Mouse (Mus musculus) thymus, adult 2 months (tissue): ENCODE measurements around the gene Mdh2. TPM values are rescaled to one million over a fixed set of nuclear protein-coding genes. Genes with fewer than 3 reads are reported as not detected.

Source experiments
- DNase-seq: peaks from one replicate; pipeline ENCODE4 v3.0.0; 2021
- H3K27ac ChIP-seq: fragments of 200-500 bp; 2 replicates; pipeline ENCODE4 v1.5.1; 2012; ENCODE audit warnings: low read length, control low read depth; ENCODE audit not compliant: control insufficient read depth, insufficient read depth
- H3K27me3 ChIP-seq: fragments of 200-500 bp; 2 replicates; pipeline ENCODE4 v1.6.1; 2012; ENCODE audit warnings: mild to moderate bottlenecking, low read length, moderate library complexity, mixed read lengths; ENCODE audit not compliant: control insufficient read depth, insufficient read depth
- H3K36me3 ChIP-seq: fragments of 200-500 bp; 2 replicates; pipeline ENCODE4 v1.6.1; 2012; ENCODE audit warnings: mild to moderate bottlenecking, low read length, moderate library complexity; ENCODE audit not compliant: control insufficient read depth, insufficient read depth
- H3K4me1 ChIP-seq: fragments of 200-500 bp; replicated peaks from 2 replicates; pipeline ENCODE4 v1.6.1; 2012; ENCODE audit warnings: low read length; ENCODE audit not compliant: control insufficient read depth, insufficient read depth
- H3K4me3 ChIP-seq: fragments of 200-500 bp; 2 replicates; pipeline ENCODE4 v1.5.1; 2012; ENCODE audit warnings: mild to moderate bottlenecking, low read length, control low read depth, moderate library complexity; ENCODE audit not compliant: control insufficient read depth, insufficient read depth
- CTCF ChIP-seq: fragments of 200-500 bp; IDR thresholded peaks from 2 replicates; pipeline ENCODE4 v1.5.1; 2012; ENCODE audit warnings: mild to moderate bottlenecking, control low read depth, low read length, moderate library complexity, borderline replicate concordance; ENCODE audit not compliant: control insufficient read depth, poor library complexity, insufficient read depth; ENCODE audit errors: extremely low read depth
- POLR2A ChIP-seq: fragments of 200-500 bp; IDR thresholded peaks from 2 replicates; pipeline ENCODE4 v1.6.1; 2012; ENCODE audit warnings: mild to moderate bottlenecking, low read length, control low read depth, moderate library complexity; ENCODE audit not compliant: control insufficient read depth, poor library complexity, insufficient read depth; ENCODE audit errors: extremely low read depth
- WGBS: fragments of 180-500 bp; shearing (Covaris S2); methylation state at CpG from one replicate; pipeline ENCODE4 v1.1.7; 2018; 5-methylcytosine and 5-hydroxymethylcytosine counted together
- polyA plus RNA-seq: library from polyadenylated mRNA; depleted of rRNA; stranded (reverse); fragments of >200 nt; gene quantifications from 2 replicates; pipeline ENCODE4 v1.2.3, GENCODE M21; 2012

The Mdh2 gene
- polyA plus RNA-seq, 1 experiment, result 638 TPM

- no peaks in the 10 kb centered on the region for H3K27me3 ChIP-seq
- H3K36me3 ChIP-seq, result peaks cover 42% of the 10 kb centered on the region
- no peaks in the 10 kb centered on the region for H3K4me1 ChIP-seq
- H3K27ac ChIP-seq, result no peak overlapping the region
- no peak overlapping the region for H3K4me3 ChIP-seq
- DNase-seq, result no peak
- 95% methylated on average over 42 of the region's 42 CpGs for WGBS
- TF ChIP-seq CTCF (no peak), POLR2A (no peak)
Measured at GRCm38 (mm10) chr5:135734057-135734680, 44.1 kb upstream of the Mdh2 start.

- no peak for DNase-seq
- TF ChIP-seq POLR2A (no peak), CTCF (no peak)
- WGBS, result 92% methylated on average over 13 of the region's 13 CpGs
Measured at GRCm38 (mm10) chr5:135735741-135736140, 42.5 kb upstream of the Mdh2 start.

GRCm38 (mm10) chr5:135736544-135736943 lies 41.7 kb upstream of the Mdh2 start:
- Histone ChIP-seq H3K4me3 (no peak overlapping the region), H3K4me1 (no peaks in the 10 kb centered on the region), H3K36me3 (peaks cover 28% of the 10 kb centered on the region), H3K27me3 (no peaks in the 10 kb centered on the region), H3K27ac (no peak overlapping the region)
- TF ChIP-seq POLR2A (no peak), CTCF (no peak)
- 98% methylated on average over 16 of the region's 16 CpGs for WGBS
- DNase-seq, result no peak

More at GRCm38 (mm10) chr5:135735741-135736140, 42.5 kb upstream of the Mdh2 start:
- Histone ChIP-seq H3K36me3 (peaks cover 28% of the 10 kb centered on the region), H3K27ac (no peak overlapping the region), H3K27me3 (no peaks in the 10 kb centered on the region), H3K4me1 (no peaks in the 10 kb centered on the region), H3K4me3 (no peak overlapping the region)

- H3K27me3 ChIP-seq, result no peaks in the 10 kb centered on the region
- H3K4me3 ChIP-seq, result no peak overlapping the region
- 90% methylated on average over 7 of the region's 7 CpGs for WGBS
- DNase-seq, result no peak
- peaks cover 24% of the 10 kb centered on the region for H3K36me3 ChIP-seq
- no peaks in the 10 kb centered on the region for H3K4me1 ChIP-seq
- no peak for TF ChIP-seq POLR2A
- TF ChIP-seq CTCF, result no peak; the same call in 1 of the 2 replicates
- no peak overlapping the region for H3K27ac ChIP-seq
Measured at GRCm38 (mm10) chr5:135737154-135737553, 41.1 kb upstream of the Mdh2 start.

- TF ChIP-seq CTCF (no peak), POLR2A (no peak)
- H3K4me3 ChIP-seq, result no peak overlapping the region
- H3K4me1 ChIP-seq, result peaks cover 2% of the 10 kb centered on the region
- H3K27me3 ChIP-seq, result no peaks in the 10 kb centered on the region
- H3K36me3 ChIP-seq, result peaks cover 14% of the 10 kb centered on the region
- DNase-seq, result no peak
- H3K27ac ChIP-seq, result no peak overlapping the region
- WGBS, result 81% methylated on average over 6 of the region's 6 CpGs
Measured at GRCm38 (mm10) chr5:135738266-135738665, 40.0 kb upstream of the Mdh2 start.

- no peak for DNase-seq
- WGBS, result 77% methylated on average over 10 of the region's 10 CpGs
- Histone ChIP-seq H3K4me1 (peaks cover 9% of the 10 kb centered on the region), H3K4me3 (no peak overlapping the region), H3K27ac (no peak overlapping the region), H3K36me3 (no peaks in the 10 kb centered on the region), H3K27me3 (no peaks in the 10 kb centered on the region)
- TF ChIP-seq CTCF (no peak), POLR2A (no peak)
Measured at GRCm38 (mm10) chr5:135742156-135742555, 36.1 kb upstream of the Mdh2 start.
